Mouse (Mus musculus) right cerebral cortex, adult 2 months (tissue): ENCODE measurements at regions not wholly inside any gene's neighbourhood (a gene's known extent, or its start where the extent isn't known, plus 50 kb on each side); places are given as distances from the start of the nearest gene placed in this dataset.

Source experiments
- DNase-seq, 2 experiments: peaks; one replicate each; pipeline ENCODE4 v3.0.0; 2021 to 2022; ENCODE audit warnings: low spot score in 2 of 2

- DNase-seq, result peak in 1 of 2 experiments; percentile 17
These were observed 931.9 kb upstream of the Klhl29 start for GRCm38 (mm10) chr12:6307248-6307963.

GRCm38 (mm10) chr12:6287622-6288021, 912.1 kb upstream of the Klhl29 start:
- DNase-seq, result peak in 1 of 2 experiments; percentile 2

DNA sequence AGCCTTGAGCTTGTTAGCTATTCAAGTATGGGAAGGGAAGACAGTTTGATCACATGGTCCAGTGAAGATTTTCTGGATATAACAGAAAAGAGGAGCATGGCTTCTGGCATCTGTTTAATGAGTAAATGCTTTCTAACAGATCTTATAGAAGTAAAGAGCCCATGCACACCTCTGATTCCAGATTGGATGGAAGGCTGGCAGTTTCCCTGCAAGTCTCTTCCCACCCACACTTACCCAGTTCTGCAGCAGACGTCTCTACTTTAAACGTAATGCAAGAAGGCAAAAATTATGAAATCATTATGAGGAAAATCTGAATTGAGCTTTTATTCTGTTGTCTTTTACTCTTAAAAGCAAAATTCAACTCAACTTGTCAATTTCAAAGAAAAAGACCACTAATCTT, 888.5 kb upstream of the Klhl29 start:
- peak; percentile 4 to 8 for DNase-seq
